In genomic region chr5:139366484-139366883, GRCm38 (mm10) we compare ENCODE assay signal across 21 mouse cellular contexts. TPM values are rescaled to one million over a fixed set of nuclear protein-coding genes. Genes with fewer than 3 reads are reported as not detected.
DNase-seq lines count a peak whose midpoint lies in the region; ATAC-seq and TF ChIP-seq lines count a peak whose summit lies in the region.
"Had no signal": no experiment of that assay in that cellular context is flagged by ENCODE, and none has a peak within 500 bp of the region (broad histone marks: within the 10 kb centered on the region; RNA-seq: fewer than 3 reads in every experiment).

No protein-coding gene starts in this region.

- H3K9me3 ChIP-seq in E14TG2a.4 (ENCODE audit: low read length), result no peaks in the 10 kb centered on the region
- no peaks in the 10 kb centered on the region for H3K9me3 ChIP-seq in liver, embryonic 15.5 days (replicated peaks)
- H3K9me3 ChIP-seq in forebrain, embryonic 11.5 days (ENCODE audit: control insufficient read depth, low read length), result no peaks in the 10 kb centered on the region
- H3K9me3 ChIP-seq: heart, embryonic 13.5 days; limb, embryonic 15.5 days had no signal

- no peak for TF ChIP-seq CTCF in layer of hippocampus, adult 2 months (conservative IDR thresholded peaks at IDR 0.05)
- no peak for TF ChIP-seq CTCF in E14TG2a.4 (conservative IDR thresholded peaks at IDR 0.05; ENCODE audit: low read length)

- no peak overlapping the region for H3K4me3 ChIP-seq in layer of hippocampus, adult 2 months
- peak overlapping the region; percentile 62 for H3K4me3 ChIP-seq in E14TG2a.4 (replicated peaks; ENCODE audit: low read length)
- H3K4me3 ChIP-seq in brown adipose tissue, adult 24 weeks (ENCODE audit: insufficient read depth, low read depth, low read length), result no peak overlapping the region
- H3K4me3 ChIP-seq in liver, embryonic 15.5 days (replicated peaks), result no peak overlapping the region
- no peak overlapping the region for H3K4me3 ChIP-seq in forebrain, embryonic 11.5 days (ENCODE audit: low read depth, low read length)
- H3K4me3 ChIP-seq: heart, embryonic 13.5 days; limb, embryonic 15.5 days had no signal

- whole genome bisulfite sequencing in liver, embryonic 15.5 days (ENCODE audit: insufficient replicate concordance), result 59% methylated on average over 11 of the region's 11 CpGs
- 82% methylated on average over 11 of the region's 11 CpGs for WGBS in forebrain, embryonic 11.5 days

- peaks cover 81% of the 10 kb centered on the region for H3K4me1 ChIP-seq in E14TG2a.4 (replicated peaks; ENCODE audit: low read depth, low read length)
- peaks cover 23% of the 10 kb centered on the region for H3K4me1 ChIP-seq in brown adipose tissue, adult 24 weeks (ENCODE audit: control insufficient read depth, insufficient read depth, insufficient read length, low read length)
- peaks cover 76% of the 10 kb centered on the region for H3K4me1 ChIP-seq in liver, embryonic 15.5 days (replicated peaks)
- H3K4me1 ChIP-seq in forebrain, embryonic 11.5 days (replicated peaks; ENCODE audit: control insufficient read depth, insufficient read depth, low read length), result peaks cover 3% of the 10 kb centered on the region; the same call in 1 of the 2 replicates

- H3K36me3 ChIP-seq in E14TG2a.4 (ENCODE audit: insufficient read depth, low read length), result peaks cover 39% of the 10 kb centered on the region
- no peaks in the 10 kb centered on the region for H3K36me3 ChIP-seq in liver, embryonic 15.5 days (replicated peaks)
- H3K36me3 ChIP-seq in forebrain, embryonic 11.5 days (ENCODE audit: control insufficient read depth, insufficient read depth, low read length), result no peaks in the 10 kb centered on the region
- H3K36me3 ChIP-seq: heart, embryonic 13.5 days had no signal

- H3K4me2 ChIP-seq in liver, embryonic 15.5 days, result no peak overlapping the region
- no peak overlapping the region for H3K4me2 ChIP-seq in forebrain, embryonic 11.5 days (ENCODE audit: low read depth, low read length, severe bottlenecking)
- H3K4me2 ChIP-seq: heart, embryonic 13.5 days; limb, embryonic 15.5 days; midbrain, embryonic 11.5 days had no signal

- peak overlapping the region; percentile 77 for H3K27ac ChIP-seq in layer of hippocampus, adult 2 months
- peak overlapping the region; percentile 64 for H3K27ac ChIP-seq in brown adipose tissue, adult 24 weeks (replicated peaks; ENCODE audit: low read depth, low read length)
- peak overlapping the region; percentile 92; the same call in 1 of the 2 replicates for H3K27ac ChIP-seq in liver, embryonic 15.5 days (replicated peaks)
- H3K27ac ChIP-seq in forebrain, embryonic 11.5 days (ENCODE audit: low read depth, low read length), result no peak overlapping the region
- H3K27ac ChIP-seq: heart, embryonic 13.5 days; hindbrain, postnatal 0 days; limb, embryonic 15.5 days had no signal

- H3K27me3 ChIP-seq in E14TG2a.4 (ENCODE audit: insufficient read depth, low read length), result no peaks in the 10 kb centered on the region
- no peaks in the 10 kb centered on the region for H3K27me3 ChIP-seq in liver, embryonic 15.5 days
- H3K27me3 ChIP-seq in forebrain, embryonic 11.5 days (ENCODE audit: control insufficient read depth, insufficient read depth, low read length), result no peaks in the 10 kb centered on the region
- H3K27me3 ChIP-seq: heart, embryonic 13.5 days; limb, embryonic 15.5 days had no signal

- no peak for DNase-seq in layer of hippocampus, adult 2 months (ENCODE audit: low spot score in 2 of 2)
- no peak for DNase-seq in layer of hippocampus, postnatal 14 days (ENCODE audit: low spot score in 2 of 2)
- no peak for DNase-seq in adrenal gland, postnatal 25 days
- DNase-seq in yolk sac, embryonic 10.5 days (ENCODE audit: low spot score), result no peak
- no peak for DNase-seq in forebrain, embryonic 11.5 days (ENCODE audit: low spot score)
- DNase-seq: adrenal gland, adult 8-10 months; cerebellum, adult 9-11 months; gastrocnemius, postnatal 25 days; heart, postnatal 4 days; spleen, adult 18-20 months; thymus, postnatal 25 days had no signal

- no peak for ATAC-seq in liver, embryonic 15.5 days (ENCODE audit: insufficient read depth)
- ATAC-seq in forebrain, embryonic 11.5 days (replicated peaks; ENCODE audit: low FRiP score), result no peak
- ATAC-seq: hindbrain, postnatal 0 days had no signal

- H3K9ac ChIP-seq in liver, embryonic 15.5 days, result no peak overlapping the region
- no peak overlapping the region for H3K9ac ChIP-seq in forebrain, embryonic 11.5 days (ENCODE audit: low read length)
- H3K9ac ChIP-seq: heart, embryonic 13.5 days; limb, embryonic 15.5 days had no signal

RNA-seq across cellular contexts. Expression of gene Gpr146, which starts 11.0 kb away (rescaled TPM):
- total RNA-seq in layer of hippocampus, adult 2 months (2021), result 10 to 100 TPM; 11.5 to 12.8 TPM
- total RNA-seq in layer of hippocampus, postnatal 14 days (2021), result 10 to 100 TPM; 10.1 to 11.8 TPM
- polyA plus RNA-seq in brown adipose tissue, adult 24 weeks (2012; ENCODE audit: insufficient read depth, insufficient read length, missing spikeins), result 18.1 and 19.7 TPM in 2 replicates
- polyA plus RNA-seq in liver, embryonic 15.5 days (2015; fragmentation: Nextera tagmentation; extraction: Ambion mirVana), result 25.0 and 26.4 TPM in 2 replicates
- total RNA-seq in adrenal gland, postnatal 25 days (2021), result 13.1 and 16.0 TPM in 2 replicates
- polyA plus RNA-seq in forebrain, embryonic 11.5 days (2014; fragmentation: Nextera tagmentation; extraction: Ambion mirVana), result 1.8 and 1.9 TPM in 2 replicates

RNA-seq across cellular contexts. Expression of gene Cyp2w1, which starts 14.1 kb away (rescaled TPM):
- not detected for total RNA-seq in layer of hippocampus, adult 2 months (2021)
- total RNA-seq in layer of hippocampus, postnatal 14 days (2021), result not detected
- not detected in 2 replicates for polyA plus RNA-seq in brown adipose tissue, adult 24 weeks (2012; ENCODE audit: insufficient read depth, insufficient read length, missing spikeins)
- polyA plus RNA-seq in liver, embryonic 15.5 days (2015; fragmentation: Nextera tagmentation; extraction: Ambion mirVana), result not detected in 2 replicates
- total RNA-seq in adrenal gland, postnatal 25 days (2021), result not detected in 2 replicates
- polyA plus RNA-seq in forebrain, embryonic 11.5 days (2014; fragmentation: Nextera tagmentation; extraction: Ambion mirVana), result not detected in 2 replicates
- total RNA-seq: adrenal gland, adult 8-10 months; ES-E14; gastrocnemius, postnatal 25 days; heart, postnatal 4 days; hindbrain, postnatal 0 days; left cerebral cortex, postnatal 10 days; neutrophil, adult 5-6 weeks had no signal
- polyA plus RNA-seq: heart, embryonic 13.5 days; hindbrain, postnatal 0 days; midbrain, embryonic 11.5 days had no signal

RNA-seq across cellular contexts. Expression of gene Cox19, which starts 15.3 kb away (rescaled TPM):
- 10 to 100 TPM; 74.3 to 76.8 TPM for total RNA-seq in layer of hippocampus, adult 2 months (2021)
- 10 to 100 TPM; 73.6 to 79.4 TPM for total RNA-seq in layer of hippocampus, postnatal 14 days (2021)
- 250 and 278 TPM in 2 replicates for polyA plus RNA-seq in brown adipose tissue, adult 24 weeks (2012; ENCODE audit: insufficient read depth, insufficient read length, missing spikeins)
- 44.3 and 49.3 TPM in 2 replicates for polyA plus RNA-seq in liver, embryonic 15.5 days (2015; fragmentation: Nextera tagmentation; extraction: Ambion mirVana)
- 61.7 and 66.5 TPM in 2 replicates for total RNA-seq in adrenal gland, postnatal 25 days (2021)
- 103 and 130 TPM in 2 replicates for polyA plus RNA-seq in forebrain, embryonic 11.5 days (2014; fragmentation: Nextera tagmentation; extraction: Ambion mirVana)

RNA-seq across cellular contexts. Expression of gene C130050O18Rik, which starts 38.6 kb away (rescaled TPM):
- total RNA-seq in layer of hippocampus, adult 2 months (2021), result under 1 TPM in 1 of 2 experiments, not detected in 1; 0.18 TPM
- total RNA-seq in layer of hippocampus, postnatal 14 days (2021), result under 1 TPM; 0.17 to 0.21 TPM
- polyA plus RNA-seq in brown adipose tissue, adult 24 weeks (2012; ENCODE audit: insufficient read depth, insufficient read length, missing spikeins), result 1.3 TPM in 1 of 2 replicates, not detected in the other
- 1.9 and 2.4 TPM in 2 replicates for polyA plus RNA-seq in liver, embryonic 15.5 days (2015; fragmentation: Nextera tagmentation; extraction: Ambion mirVana)
- 0.49 and 0.57 TPM in 2 replicates for total RNA-seq in adrenal gland, postnatal 25 days (2021)
- 0.17 and 0.23 TPM in 2 replicates for polyA plus RNA-seq in forebrain, embryonic 11.5 days (2014; fragmentation: Nextera tagmentation; extraction: Ambion mirVana)
- total RNA-seq: hindbrain, postnatal 0 days had no signal

RNA-seq across cellular contexts. Expression of gene Adap1, which starts 41.1 kb away (rescaled TPM):
- total RNA-seq in layer of hippocampus, adult 2 months (2021), result 100 to 1,000 TPM; 162 to 171 TPM
- 100 to 1,000 TPM; 263 to 264 TPM for total RNA-seq in layer of hippocampus, postnatal 14 days (2021)
- polyA plus RNA-seq in brown adipose tissue, adult 24 weeks (2012; ENCODE audit: insufficient read depth, insufficient read length, missing spikeins), result 14.9 and 20.4 TPM in 2 replicates
- 4.3 and 5.2 TPM in 2 replicates for polyA plus RNA-seq in liver, embryonic 15.5 days (2015; fragmentation: Nextera tagmentation; extraction: Ambion mirVana)
- total RNA-seq in adrenal gland, postnatal 25 days (2021), result 2.4 and 4.3 TPM in 2 replicates
- 1.9 and 2.0 TPM in 2 replicates for polyA plus RNA-seq in forebrain, embryonic 11.5 days (2014; fragmentation: Nextera tagmentation; extraction: Ambion mirVana)
